Mouse (Mus musculus): ENCODE data around the gene Nrl.

Nrl gene

DNA sequence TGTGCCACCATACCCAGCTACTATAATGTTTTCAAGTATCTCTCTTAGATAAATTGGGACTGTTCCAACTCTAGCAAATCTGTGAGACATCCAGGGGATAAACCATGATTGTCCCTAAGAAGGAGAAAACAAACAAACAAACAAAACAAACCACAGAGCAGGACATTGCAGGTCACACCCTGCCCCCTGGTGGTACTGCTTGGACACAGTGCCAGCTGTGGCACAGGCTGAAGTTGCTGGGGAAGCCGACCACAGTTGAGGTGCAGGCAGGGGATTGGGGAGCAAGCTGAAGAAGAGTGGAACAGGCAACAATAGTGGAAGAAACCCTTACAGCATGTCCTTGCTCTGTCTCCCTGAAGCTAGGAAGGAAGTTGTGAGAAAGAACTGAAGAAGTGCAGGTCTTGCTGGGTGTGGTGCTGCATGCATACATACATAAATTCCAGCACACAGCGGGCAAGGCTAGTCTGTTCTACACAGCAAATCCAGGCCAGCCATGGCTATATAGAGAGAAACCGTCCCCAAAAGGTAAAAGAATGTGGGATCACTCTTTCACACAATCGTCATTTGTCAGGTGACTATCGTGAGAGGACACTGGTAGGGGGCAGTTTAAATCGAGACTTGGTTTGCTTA, 11.4 kb upstream of the Nrl start:
- DNase-seq (ENCODE audit: low read depth, low spot score) = peak; percentile 81

- peak; percentile 83 for DNase-seq (ENCODE audit: low read depth, low spot score)
Measured at GRCm38 (mm10) chr14:55527940-55528339, 3.2 kb upstream of the Nrl start.

DNA sequence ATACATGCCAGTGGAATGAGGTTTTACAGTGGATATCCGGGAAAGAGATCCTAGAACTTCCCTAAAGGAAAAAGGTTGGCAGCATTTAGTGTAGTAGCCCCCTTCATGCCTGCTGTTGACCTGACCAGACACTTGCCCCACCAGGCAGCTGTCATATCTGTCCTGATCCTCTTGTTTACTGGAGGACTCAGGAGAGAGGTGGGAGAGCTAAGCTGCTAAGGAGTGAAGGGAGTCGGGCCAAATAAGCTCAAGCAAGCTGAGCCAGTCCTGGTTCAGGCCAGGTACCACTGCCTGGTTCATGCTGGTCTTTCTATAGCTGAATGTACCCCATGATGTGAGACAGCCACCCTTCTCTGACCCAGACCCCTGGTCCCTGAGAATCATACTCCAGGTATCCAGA, 1.9 kb upstream of the Nrl start:
- no peak for DNase-seq (ENCODE audit: low read depth, low spot score)

DNA sequence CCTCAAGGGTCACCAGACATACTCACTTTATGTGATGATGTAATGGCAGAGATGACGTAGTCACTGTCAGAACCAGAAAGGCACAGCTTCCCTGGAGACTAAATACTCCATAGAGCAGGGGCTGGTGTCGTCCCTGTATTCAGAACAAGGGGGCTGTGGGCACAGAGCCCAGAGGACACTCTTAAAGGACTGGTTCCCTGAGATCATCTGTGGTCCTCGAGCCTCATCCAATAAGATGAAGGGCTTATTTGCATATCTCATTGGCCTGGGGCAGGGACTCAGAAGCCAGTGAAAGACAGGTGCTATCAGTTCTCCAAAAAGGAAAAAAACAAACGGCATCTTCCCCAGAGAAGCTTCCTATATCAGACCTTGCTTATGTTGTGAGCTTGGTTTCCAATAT, 719 bp downstream of the Nrl start:
- no peak for DNase-seq (ENCODE audit: low read depth, low spot score)

- DNase-seq (ENCODE audit: low read depth, low spot score) = peak; percentile 68
Measured at GRCm38 (mm10) chr14:55520451-55521361, 4.1 kb downstream of the Nrl start.

DNA sequence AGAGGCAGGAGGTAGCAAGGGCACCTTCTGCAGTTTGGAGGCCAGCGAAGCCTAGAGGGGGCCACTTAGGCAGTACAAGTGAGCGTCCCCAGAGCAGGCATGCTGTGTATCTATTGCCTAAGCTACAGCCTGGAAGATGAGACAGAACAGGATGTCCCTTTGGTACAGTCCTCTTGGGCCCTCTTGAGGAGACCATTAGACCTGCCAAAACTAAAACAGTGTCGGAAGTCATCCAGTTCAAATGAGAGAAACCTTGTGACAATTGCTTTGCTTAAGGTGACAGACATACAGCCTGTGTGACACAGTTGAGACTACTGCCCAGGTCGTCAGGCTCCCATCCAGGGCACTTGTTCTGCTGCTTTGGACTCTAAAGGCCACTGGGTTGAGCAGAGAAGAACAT, 5.2 kb downstream of the Nrl start:
- DNase-seq (ENCODE audit: low read depth, low spot score) = no peak

DNA sequence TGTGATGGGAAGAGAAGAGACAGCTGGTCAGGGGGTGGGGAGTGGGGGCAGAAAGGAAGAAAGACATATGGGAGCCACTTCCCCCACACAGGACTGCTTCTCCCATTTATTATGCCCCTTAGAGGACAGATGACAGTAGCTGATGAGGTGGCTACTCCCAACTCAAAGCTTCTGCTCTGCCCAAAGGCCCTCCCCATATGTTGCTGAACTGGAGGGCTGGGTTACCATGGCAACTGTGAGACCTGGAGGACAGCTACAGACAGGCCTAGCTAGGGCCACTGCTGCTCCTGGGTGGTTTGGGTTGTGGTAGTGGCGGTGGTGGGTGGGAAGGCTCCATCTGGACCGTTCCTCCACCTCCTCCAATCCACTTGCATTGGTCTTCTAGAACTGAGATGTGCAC, 5.9 kb downstream of the Nrl start:
- peak; percentile 65 for DNase-seq (ENCODE audit: low read depth, low spot score)

DNA sequence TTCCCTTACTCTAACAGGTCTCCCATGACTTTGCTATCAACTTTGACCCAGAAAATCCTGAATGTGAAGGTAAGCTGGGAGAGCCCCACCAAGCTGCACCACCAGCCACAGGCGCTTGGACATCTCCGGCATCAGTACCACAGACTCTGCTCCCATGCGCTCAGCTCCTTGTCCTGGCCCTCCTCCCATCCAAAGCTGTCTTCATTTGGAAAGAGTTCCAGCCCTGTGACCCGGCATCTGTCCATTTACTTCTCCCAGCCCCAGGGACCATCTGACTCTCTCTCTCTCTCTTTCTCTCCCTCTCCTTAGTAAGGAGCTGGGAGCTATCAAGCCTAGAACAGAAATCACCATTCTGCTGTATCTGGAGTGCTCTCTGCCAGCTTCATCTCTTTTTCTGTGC, 8.9 kb downstream of the Nrl start:
- no peak for DNase-seq (ENCODE audit: low read depth, low spot score)

DNA sequence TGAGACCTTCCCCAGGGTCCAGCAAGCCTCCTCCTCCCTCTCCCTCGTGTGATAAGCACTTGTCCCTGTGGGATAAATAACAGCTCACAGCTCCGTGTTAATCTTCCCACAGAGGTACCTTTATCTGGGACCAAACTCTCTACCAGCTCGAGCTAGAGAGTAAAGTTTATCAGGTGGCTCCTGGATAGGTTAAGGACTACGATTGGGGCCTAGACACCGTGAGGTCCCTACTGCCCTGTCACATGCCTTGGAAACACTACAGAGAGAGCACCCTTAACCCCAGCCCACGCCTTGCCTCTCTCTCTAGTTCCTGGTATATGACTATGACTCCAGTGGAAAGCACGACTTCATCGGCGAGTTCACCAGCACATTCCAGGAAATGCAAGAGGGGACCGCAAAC, 10.9 kb downstream of the Nrl start:
- no peak for DNase-seq (ENCODE audit: low read depth, low spot score)

DNA sequence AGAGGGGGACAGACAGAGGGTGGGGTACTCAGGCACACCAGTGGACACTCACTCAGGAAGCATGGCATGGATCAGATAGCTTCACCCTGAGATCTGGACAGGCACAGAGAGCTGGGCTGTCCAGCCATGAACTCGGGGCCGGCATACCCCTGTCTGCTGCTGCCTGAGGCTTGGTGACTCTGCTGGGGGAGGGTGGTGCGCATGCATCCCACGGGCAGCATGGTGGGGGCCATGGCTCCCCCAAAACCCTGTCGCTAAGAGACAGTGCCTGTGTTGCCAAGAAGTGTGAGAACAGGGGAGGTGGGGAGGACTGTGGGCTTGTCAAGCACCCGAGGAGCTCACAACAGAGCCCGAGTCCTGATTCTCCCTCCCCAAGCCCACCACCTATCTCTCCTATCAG, 13.7 kb downstream of the Nrl start:
- DNase-seq (ENCODE audit: low read depth, low spot score) = no peak

DNA sequence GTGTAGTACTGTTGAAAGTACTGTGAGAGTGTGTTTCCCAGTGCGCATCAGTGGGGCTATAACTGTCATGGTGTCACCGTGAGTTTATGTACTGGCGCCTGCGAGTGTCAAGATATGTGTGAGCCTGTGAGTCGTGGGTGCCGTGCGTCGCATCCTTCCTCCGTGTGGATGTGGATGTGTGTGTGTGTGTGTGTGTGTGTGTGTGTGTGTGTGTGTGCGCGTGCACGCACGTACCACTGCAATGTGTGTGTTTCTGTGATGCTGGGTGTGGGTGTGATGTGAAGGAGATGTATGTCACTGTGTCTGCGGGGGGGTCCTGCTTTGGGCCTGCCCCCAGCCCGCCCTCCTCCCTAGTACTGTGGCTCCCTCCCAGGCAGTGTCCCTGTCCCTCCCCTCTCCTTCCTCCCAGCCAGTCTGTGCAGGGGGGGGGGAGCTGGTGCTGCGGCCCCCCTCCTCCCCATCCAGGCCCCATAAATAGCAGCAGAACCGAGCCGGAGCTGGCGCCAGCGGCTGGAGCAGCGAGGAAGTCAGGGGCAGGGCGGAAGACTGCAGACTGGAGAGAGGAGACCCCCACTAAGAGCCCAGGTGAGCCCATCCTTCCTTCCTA, 14.6 kb downstream of the Nrl start, which contains the start of gene Cpne6:
Gene Cpne6, plus strand, starts transcription at position 321 of the 607 bp plus-strand sequence.
- no peak for DNase-seq (ENCODE audit: low read depth, low spot score)

- no peak for DNase-seq (ENCODE audit: low read depth, low spot score)
Measured at GRCm38 (mm10) chr14:55509540-55509939, 15.2 kb downstream of the Nrl start.

GRCm38 (mm10) chr14:55507801-55508200, 17.0 kb downstream of the Nrl start:
- DNase-seq (ENCODE audit: low read depth, low spot score) = no peak

DNA sequence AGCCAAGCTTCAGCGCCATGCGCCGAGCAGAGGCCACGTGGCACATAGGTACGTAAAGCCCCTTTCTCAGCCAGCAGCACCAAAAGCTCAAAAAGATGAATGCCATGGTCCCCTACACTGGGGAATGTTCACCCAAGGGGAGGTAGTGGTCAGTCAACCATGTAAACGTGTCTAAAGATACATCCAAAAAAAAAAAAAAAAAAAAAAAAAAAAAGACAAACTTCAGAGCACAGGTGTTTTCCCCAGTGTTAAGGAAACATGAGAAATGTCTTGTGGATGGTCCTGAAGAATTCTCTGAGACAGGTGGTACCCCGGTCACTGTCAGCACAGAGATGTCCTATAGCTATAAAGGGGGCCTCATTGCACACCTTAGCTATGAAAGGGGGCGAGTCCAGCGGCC, 19.2 kb downstream of the Nrl start:
- no peak for DNase-seq (ENCODE audit: low read depth, low spot score)

GRCm38 (mm10) chr14:55497449-55497821, 27.3 kb downstream of the Nrl start:
- DNase-seq (ENCODE audit: low read depth, low spot score) = peak; percentile 90

GRCm38 (mm10) chr14:55496761-55497448, 27.9 kb downstream of the Nrl start:
- DNase-seq (ENCODE audit: low read depth, low spot score) = no peak

GRCm38 (mm10) chr14:55495509-55496240, 29.1 kb downstream of the Nrl start:
- no peak for DNase-seq (ENCODE audit: low read depth, low spot score)

DNA sequence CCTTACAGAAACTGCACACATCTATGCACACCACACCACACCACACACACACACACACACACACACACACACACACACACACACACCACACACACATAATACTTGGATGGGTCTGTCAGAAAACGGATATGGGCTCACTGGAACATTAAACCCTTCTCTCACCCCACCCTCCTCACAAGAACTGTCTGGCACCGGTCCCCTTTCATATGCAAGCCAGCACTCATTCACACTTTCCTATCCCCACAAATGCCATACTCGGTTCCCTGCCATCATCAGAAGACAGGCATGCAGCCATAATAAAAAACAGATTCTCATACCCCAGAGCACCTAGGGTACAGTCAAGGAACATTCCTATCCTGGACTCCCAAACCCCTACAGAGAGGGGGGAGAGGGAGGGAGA, 32.7 kb downstream of the Nrl start:
- DNase-seq (ENCODE audit: low read depth, low spot score) = no peak

- DNase-seq (ENCODE audit: low read depth, low spot score) = peak; percentile 87
Measured at GRCm38 (mm10) chr14:55491291-55491833, 33.4 kb downstream of the Nrl start.

GRCm38 (mm10) chr14:55490361-55491201, 34.2 kb downstream of the Nrl start, which contains the start of gene Carmil3:
Gene Carmil3 (plus strand): TSS chr14:55490651.
- DNase-seq (ENCODE audit: low read depth, low spot score) = peak; percentile 52

Data from R1 (cell line).